Mouse (Mus musculus) C2C12 (cell line): Measurements from ENCODE around the gene Arhgef3.

Experiments
- CEBPB ChIP-seq: IDR thresholded peaks from one replicate; pipeline ENCODE4 v1.6.1; 2011; ENCODE audit warnings: low read depth, mild to moderate bottlenecking, control low read depth, moderate library complexity
- CTCF ChIP-seq: IDR thresholded peaks from one replicate; pipeline ENCODE4 v1.5.1; 2011; ENCODE audit not compliant: control insufficient read depth, insufficient read depth, insufficient read length
- FOSL1 ChIP-seq: IDR thresholded peaks from one replicate; pipeline ENCODE4 v1.8.0; 2011; ENCODE audit warnings: mild to moderate bottlenecking, low read length; ENCODE audit not compliant: poor library complexity, insufficient read depth, severe bottlenecking
- MAX ChIP-seq: IDR thresholded peaks from one replicate; pipeline ENCODE4 v1.6.1; 2011; ENCODE audit warnings: mild to moderate bottlenecking, control low read depth
- MYOD1 ChIP-seq: IDR thresholded peaks from one replicate; pipeline ENCODE4 v1.6.1; 2011; ENCODE audit warnings: low read depth; ENCODE audit not compliant: control insufficient read depth, insufficient read length
- MYOG ChIP-seq: IDR thresholded peaks from one replicate; pipeline ENCODE4 v1.6.1; 2011; ENCODE audit not compliant: control insufficient read depth, insufficient read length; ENCODE audit errors: extremely low read depth
- USF1 ChIP-seq: IDR thresholded peaks from one replicate; pipeline ENCODE4 v1.6.1; 2011; ENCODE audit warnings: low read depth, mild to moderate bottlenecking, control low read depth, moderate library complexity

GRCm38 (mm10) chr14:27345051-27345885 is 230.6 kb downstream of the Arhgef3 start:
- TF ChIP-seq CTCF (no peak), USF1 (no peak), MYOD1 (no peak), MAX (no peak), MYOG (no peak), CEBPB (no peak), FOSL1 (no peak)
